Mouse (Mus musculus) E14TG2a.4 (cell line): Measurements from ENCODE around the gene Myrip.

Source experiments
- CTCF ChIP-seq: conservative IDR thresholded peaks from 2 replicates; pipeline ENCODE4 v1.5.1; 2014; ENCODE audit warnings: low read length
- NANOG ChIP-seq: IDR thresholded peaks from 2 replicates; pipeline ENCODE4 v1.6.1; 2014; ENCODE audit warnings: borderline replicate concordance, low read length, mixed read lengths
- POU5F1 ChIP-seq: IDR thresholded peaks from 2 replicates; pipeline ENCODE4 v1.6.1; 2014; ENCODE audit warnings: low read length, borderline replicate concordance

GRCm38 (mm10) chr9:120395188-120395587 is 93.9 kb downstream of the Myrip start:
- TF ChIP-seq CTCF, result no peak
- TF ChIP-seq NANOG, result no peak
- no peak for TF ChIP-seq POU5F1
